Mouse (Mus musculus) E14TG2a.4 (cell line): ENCODE measurements at regions not wholly inside any gene's neighbourhood (a gene's known extent, or its start where the extent isn't known, plus 50 kb on each side); places are given as distances from the start of the nearest gene placed in this dataset.

ENCODE experiments used
- CTCF ChIP-seq: conservative IDR thresholded peaks from 2 replicates; pipeline ENCODE4 v1.5.1; 2014; ENCODE audit warnings: low read length
- POU5F1 ChIP-seq: IDR thresholded peaks from 2 replicates; pipeline ENCODE4 v1.6.1; 2014; ENCODE audit warnings: low read length, borderline replicate concordance

GRCm38 (mm10) chr10:51329386-51329785, 151.0 kb upstream of the Gm49339 start:
- TF ChIP-seq CTCF: no peak
- no peak for TF ChIP-seq POU5F1
